Mouse (Mus musculus) erythroblast, embryonic 14.5 days (primary cell): ENCODE data around the gene Olfr275. TPM values are rescaled to one million over a fixed set of nuclear protein-coding genes. Genes with fewer than 3 reads are reported as not detected.

ENCODE experiments used
- H3K27me3 ChIP-seq: 2 replicates; pipeline ENCODE4 v1.6.1; 2012; ENCODE audit warnings: inconsistent platforms; ENCODE audit not compliant: control insufficient read depth
- H3K36me3 ChIP-seq: 2 replicates; pipeline ENCODE4 v1.6.1; 2012; ENCODE audit warnings: mild to moderate bottlenecking, inconsistent platforms; ENCODE audit not compliant: control insufficient read depth
- H3K4me1 ChIP-seq: 2 replicates; pipeline ENCODE4 v1.6.1; 2012; ENCODE audit warnings: inconsistent platforms; ENCODE audit not compliant: control insufficient read depth
- H3K4me3 ChIP-seq: replicated peaks from 2 replicates; pipeline ENCODE3; 2012; ENCODE audit warnings: moderate library complexity, mild to moderate bottlenecking, inconsistent platforms
- H3K9me3 ChIP-seq: 2 replicates; pipeline ENCODE4 v1.6.1; 2012; ENCODE audit warnings: low read length, inconsistent platforms, mixed read lengths; ENCODE audit not compliant: control insufficient read depth
- GATA1 ChIP-seq: IDR thresholded peaks from 2 replicates; pipeline ENCODE4 v1.6.1; 2012; ENCODE audit warnings: low read length, inconsistent platforms, mixed read lengths
- TAL1 ChIP-seq: IDR thresholded peaks from 3 replicates; pipeline ENCODE4 v1.6.1; 2012; ENCODE audit warnings: low read length, inconsistent platforms, mixed read lengths
- polyA plus RNA-seq: library from polyadenylated mRNA; stranded (reverse); fragments of >175 nt; gene quantifications from 2 replicates; pipeline ENCODE4 v1.2.3, GENCODE M21; 2012

Gene Olfr275
- polyA plus RNA-seq, 1 experiment: not detected

DNA sequence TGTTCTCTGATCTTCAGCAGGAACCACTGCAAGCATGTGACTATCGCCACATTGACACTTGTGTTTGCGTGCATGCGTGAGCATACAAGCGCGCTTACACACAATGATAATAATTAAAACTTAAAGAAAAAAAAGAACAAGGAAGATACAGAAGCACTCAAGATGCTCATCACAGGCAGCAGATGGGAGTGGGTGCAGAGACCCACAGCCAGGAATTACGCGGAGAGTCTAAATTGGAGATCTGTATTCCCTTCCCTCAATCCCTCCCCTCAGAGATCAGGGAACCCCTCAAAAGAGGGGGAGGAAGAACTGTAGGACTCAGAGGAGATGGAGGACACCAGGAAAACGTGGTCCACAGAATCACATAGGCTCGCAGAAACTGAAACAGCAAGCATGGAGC lies 49.8 kb downstream of the Olfr275 start:
- Histone ChIP-seq H3K27me3 (no peaks in the 10 kb centered on the region), H3K4me3 (no peak overlapping the region), H3K4me1 (no peaks in the 10 kb centered on the region), H3K9me3 (no peaks in the 10 kb centered on the region), H3K36me3 (no peaks in the 10 kb centered on the region)
- TF ChIP-seq TAL1 (no peak), GATA1 (no peak)

Other genes with a start within 250 kb of the Olfr275 start
- gene Toporsl, start 218.3 kb upstream of the Olfr275 start, polyA plus RNA-seq: not detected in 2 replicates
- not detected in 2 replicates for gene Olfr273, start 44.6 kb downstream of the Olfr275 start, polyA plus RNA-seq
- not detected in 2 replicates for gene Olfr272, start 104.6 kb downstream of the Olfr275 start, polyA plus RNA-seq
- gene Olfr270, start 149.9 kb downstream of the Olfr275 start, polyA plus RNA-seq: not detected in 2 replicates
- gene Nipsnap3a, start 174.7 kb downstream of the Olfr275 start, polyA plus RNA-seq: not detected in 2 replicates
- gene Nipsnap3b, start 197.3 kb downstream of the Olfr275 start, polyA plus RNA-seq: 1.5 and 1.7 TPM in 2 replicates